22 mouse cellular contexts compared by ENCODE assay signal in genomic region chr9:119165548-119165947, GRCm38 (mm10). TPM values are rescaled to one million over a fixed set of nuclear protein-coding genes. Genes with fewer than 3 reads are reported as not detected.
DNase-seq lines count a peak whose midpoint lies in the region; ATAC-seq and TF ChIP-seq lines count a peak whose summit lies in the region.
"Had no signal": no experiment of that assay in that cellular context is flagged by ENCODE, and none has a peak within 500 bp of the region (broad histone marks: within the 10 kb centered on the region; RNA-seq: fewer than 3 reads in every experiment).

No protein-coding gene starts in this region.

- ATAC-seq in liver, embryonic 11.5 days (replicated peaks; ENCODE audit: low FRiP score) = no peak
- peak; percentile 79 for ATAC-seq in intestine, embryonic 16.5 days
- no peak for ATAC-seq in erythroid progenitor cell, adult 5-6 weeks (replicated peaks; ENCODE audit: low FRiP score, poor library complexity, severe bottlenecking)
- ATAC-seq: CD4-positive, CD25-positive, alpha-beta regulatory T cell, adult 4 months had no signal

- H3K79me2 ChIP-seq in liver, adult 2 months (ENCODE audit: control insufficient read depth, insufficient read depth, low read length) = no peaks in the 10 kb centered on the region

- peak overlapping the region; percentile 51 for H3K9ac ChIP-seq in liver, adult 2 months (ENCODE audit: low read depth, low read length)
- no peak overlapping the region for H3K9ac ChIP-seq in liver, embryonic 11.5 days (ENCODE audit: low read depth, low read length)
- no peak overlapping the region for H3K9ac ChIP-seq in intestine, embryonic 16.5 days (ENCODE audit: low read depth, low read length)
- H3K9ac ChIP-seq: heart, embryonic 13.5 days; liver, embryonic 14.5 days; neural tube, embryonic 12.5 days had no signal

- no peak for TF ChIP-seq POLR2A in liver, adult 2 months (IDR thresholded peaks at IDR 0.05; ENCODE audit: extremely low read depth, insufficient read depth, low read length)

- H3K27ac ChIP-seq in liver, adult 2 months (replicated peaks; ENCODE audit: insufficient read depth, low read depth, low read length) = peak overlapping the region; percentile 95
- H3K27ac ChIP-seq in liver, embryonic 11.5 days (ENCODE audit: low read depth, low read length) = no peak overlapping the region
- peak overlapping the region; percentile 85 for H3K27ac ChIP-seq in brown adipose tissue, adult 24 weeks (replicated peaks; ENCODE audit: low read depth, low read length)
- no peak overlapping the region for H3K27ac ChIP-seq in intestine, embryonic 16.5 days (ENCODE audit: low read length)
- H3K27ac ChIP-seq: heart, embryonic 13.5 days; liver, embryonic 14.5 days; neural tube, embryonic 12.5 days had no signal

- 18% methylated on average over 6 of the region's 6 CpGs for WGBS in liver, adult 2 months
- 85% methylated on average over 6 of the region's 6 CpGs for WGBS in liver, embryonic 11.5 days
- WGBS in intestine, embryonic 16.5 days = 85% methylated on average over 6 of the region's 6 CpGs

- peak; percentile 97 for DNase-seq in liver, adult 2 months (ENCODE audit: extremely low read depth, low read depth, low spot score)
- no peak for DNase-seq in liver, embryonic 11.5 days (ENCODE audit: low spot score)
- DNase-seq in kidney, postnatal 4 days = peak; percentile 25 to 54
- DNase-seq in layer of hippocampus, postnatal 36 days = no peak
- DNase-seq: cerebellum, adult 11-12 months; cerebellum, postnatal 36 days; heart, postnatal 4 days; right cerebral cortex, postnatal 14 days had no signal

- H3K4me1 ChIP-seq in liver, adult 2 months (ENCODE audit: control insufficient read depth, insufficient read depth, low read length) = peaks cover 14% of the 10 kb centered on the region
- H3K4me1 ChIP-seq in liver, embryonic 11.5 days (replicated peaks; ENCODE audit: control insufficient read depth, insufficient read depth, low read length) = no peaks in the 10 kb centered on the region
- H3K4me1 ChIP-seq in brown adipose tissue, adult 24 weeks (ENCODE audit: control insufficient read depth, insufficient read depth, insufficient read length, low read length) = peaks cover 15% of the 10 kb centered on the region
- H3K4me1 ChIP-seq in intestine, embryonic 16.5 days (ENCODE audit: control insufficient read depth, insufficient read depth, low read length) = no peaks in the 10 kb centered on the region
- H3K4me1 ChIP-seq: heart, embryonic 13.5 days; megakaryocyte, embryonic 14.5 days; neural tube, embryonic 12.5 days had no signal

- peak overlapping the region; percentile 8; the same call in 1 of the 2 replicates for H3K4me3 ChIP-seq in liver, adult 2 months (ENCODE audit: insufficient read depth, low read depth, low read length)
- no peak overlapping the region for H3K4me3 ChIP-seq in liver, embryonic 11.5 days (ENCODE audit: low read depth, low read length)
- no peak overlapping the region for H3K4me3 ChIP-seq in brown adipose tissue, adult 24 weeks (ENCODE audit: insufficient read depth, low read depth, low read length)
- H3K4me3 ChIP-seq in intestine, embryonic 16.5 days (ENCODE audit: low read length) = no peak overlapping the region
- H3K4me3 ChIP-seq: heart, embryonic 13.5 days; megakaryocyte, embryonic 14.5 days; neural tube, embryonic 12.5 days had no signal

- peak; percentile 21; the same call in 1 of the 2 replicates for TF ChIP-seq CTCF in liver, adult 2 months (IDR thresholded peaks at IDR 0.05; ENCODE audit: low read depth, low read length)

- H3K27me3 ChIP-seq in liver, adult 2 months (ENCODE audit: control insufficient read depth, insufficient read depth, low read length) = no peaks in the 10 kb centered on the region
- H3K27me3 ChIP-seq in liver, embryonic 11.5 days (replicated peaks; ENCODE audit: control insufficient read depth, insufficient read depth, low read length) = no peaks in the 10 kb centered on the region
- H3K27me3 ChIP-seq in intestine, embryonic 16.5 days (replicated peaks; ENCODE audit: control insufficient read depth, insufficient read depth, low read length) = no peaks in the 10 kb centered on the region
- H3K27me3 ChIP-seq: heart, embryonic 13.5 days; neural tube, embryonic 12.5 days had no signal

- H3K36me3 ChIP-seq in liver, adult 2 months (ENCODE audit: control insufficient read depth, insufficient read depth, low read length) = no peaks in the 10 kb centered on the region
- H3K36me3 ChIP-seq in liver, embryonic 11.5 days (ENCODE audit: control insufficient read depth, insufficient read depth, low read length) = no peaks in the 10 kb centered on the region
- no peaks in the 10 kb centered on the region for H3K36me3 ChIP-seq in intestine, embryonic 16.5 days (ENCODE audit: control insufficient read depth, insufficient read depth, low read length)
- H3K36me3 ChIP-seq: heart, embryonic 13.5 days; neural tube, embryonic 12.5 days had no signal

- no peaks in the 10 kb centered on the region for H3K9me3 ChIP-seq in liver, embryonic 11.5 days (ENCODE audit: control insufficient read depth, low read length)
- no peaks in the 10 kb centered on the region for H3K9me3 ChIP-seq in intestine, embryonic 16.5 days (ENCODE audit: control insufficient read depth, low read length)
- H3K9me3 ChIP-seq: heart, embryonic 13.5 days; neural tube, embryonic 12.5 days had no signal

- H3K4me2 ChIP-seq in liver, embryonic 11.5 days = no peak overlapping the region
- H3K4me2 ChIP-seq in intestine, embryonic 16.5 days (ENCODE audit: low read depth, low read length) = no peak overlapping the region
- H3K4me2 ChIP-seq: heart, embryonic 13.5 days; neural tube, embryonic 12.5 days had no signal

RNA-seq across cellular contexts. Expression of gene Gm47289, which starts 6.6 kb away (rescaled TPM):
- 0.07 TPM in 1 of 2 replicates, not detected in the other for total RNA-seq in liver, adult 2 months (2014; rRNA removed)
- not detected in 2 replicates for polyA plus RNA-seq in liver, adult 2 months (2012; rRNA removed)
- polyA plus RNA-seq in liver, embryonic 11.5 days (2014; fragmentation: Nextera tagmentation; extraction: Ambion mirVana) = not detected in 2 replicates
- not detected in 2 replicates for polyA plus RNA-seq in brown adipose tissue, adult 24 weeks (2012; ENCODE audit: insufficient read depth, insufficient read length, missing spikeins)
- polyA plus RNA-seq in intestine, embryonic 16.5 days (2015; fragmentation: Nextera tagmentation; extraction: Ambion mirVana) = not detected in 2 replicates
- total RNA-seq in erythroid progenitor cell, adult 5-6 weeks (2015; ENCODE audit: low replicate concordance) = not detected in 2 replicates
- not detected in 2 replicates for total RNA-seq in erythroid progenitor cell, adult 5-6 weeks (2017; ENCODE audit: low replicate concordance)
- total RNA-seq in layer of hippocampus, postnatal 36 days (2021) = not detected
- total RNA-seq: gastrocnemius, postnatal 4 days; heart, postnatal 4 days; layer of hippocampus, postnatal 10 days; left cerebral cortex, postnatal 25 days; MEL; midbrain, postnatal 0 days had no signal
- polyA plus RNA-seq: CD4-positive, CD25-positive, alpha-beta regulatory T cell, adult 4 months; embryonic facial prominence, embryonic 11.5 days; liver, embryonic 14.5 days; midbrain, postnatal 0 days; neural tube, embryonic 12.5 days had no signal

RNA-seq across cellular contexts. Expression of gene Acaa1b, which starts 8.7 kb away (rescaled TPM):
- 755 and 780 TPM in 2 replicates for total RNA-seq in liver, adult 2 months (2014; rRNA removed)
- 1,396 and 1,582 TPM in 2 replicates for polyA plus RNA-seq in liver, adult 2 months (2012; rRNA removed)
- 0.34 and 0.63 TPM in 2 replicates for polyA plus RNA-seq in liver, embryonic 11.5 days (2014; fragmentation: Nextera tagmentation; extraction: Ambion mirVana)
- polyA plus RNA-seq in brown adipose tissue, adult 24 weeks (2012; ENCODE audit: insufficient read depth, insufficient read length, missing spikeins) = 25.2 and 31.9 TPM in 2 replicates
- polyA plus RNA-seq in intestine, embryonic 16.5 days (2015; fragmentation: Nextera tagmentation; extraction: Ambion mirVana) = 3.1 and 3.7 TPM in 2 replicates
- total RNA-seq in erythroid progenitor cell, adult 5-6 weeks (2015; ENCODE audit: low replicate concordance) = not detected in 2 replicates
- not detected in 2 replicates for total RNA-seq in erythroid progenitor cell, adult 5-6 weeks (2017; ENCODE audit: low replicate concordance)
- 1 to 10 TPM; 1.2 to 1.7 TPM for total RNA-seq in layer of hippocampus, postnatal 36 days (2021)
- polyA plus RNA-seq: CD4-positive, CD25-positive, alpha-beta regulatory T cell, adult 4 months had no signal

RNA-seq across cellular contexts. Expression of gene Slc22a13, which starts 43.4 kb away (rescaled TPM):
- 0.07 TPM in 1 of 2 replicates, not detected in the other for total RNA-seq in liver, adult 2 months (2014; rRNA removed)
- polyA plus RNA-seq in liver, adult 2 months (2012; rRNA removed) = 0.06 TPM in 1 of 2 replicates, not detected in the other
- not detected in 2 replicates for polyA plus RNA-seq in liver, embryonic 11.5 days (2014; fragmentation: Nextera tagmentation; extraction: Ambion mirVana)
- polyA plus RNA-seq in brown adipose tissue, adult 24 weeks (2012; ENCODE audit: insufficient read depth, insufficient read length, missing spikeins) = not detected in 2 replicates
- not detected in 2 replicates for polyA plus RNA-seq in intestine, embryonic 16.5 days (2015; fragmentation: Nextera tagmentation; extraction: Ambion mirVana)
- not detected in 2 replicates for total RNA-seq in erythroid progenitor cell, adult 5-6 weeks (2015; ENCODE audit: low replicate concordance)
- not detected in 2 replicates for total RNA-seq in erythroid progenitor cell, adult 5-6 weeks (2017; ENCODE audit: low replicate concordance)
- total RNA-seq in layer of hippocampus, postnatal 36 days (2021) = under 1 TPM; 0.20 to 0.23 TPM
- total RNA-seq: gastrocnemius, postnatal 4 days; heart, postnatal 4 days; layer of hippocampus, postnatal 10 days; left cerebral cortex, postnatal 25 days; MEL; midbrain, postnatal 0 days had no signal
- polyA plus RNA-seq: CD4-positive, CD25-positive, alpha-beta regulatory T cell, adult 4 months; embryonic facial prominence, embryonic 11.5 days; heart, embryonic 13.5 days; neural tube, embryonic 12.5 days had no signal

Comparison
In these comparisons a context has a peak if more than half of its experiments do, and no peak if none do; other contexts are left out.
1. DNase-seq: peak in liver, adult 2 months (single experiment) and kidney, postnatal 4 days (2 of 2); none in liver, embryonic 11.5 days (single experiment) and layer of hippocampus, postnatal 36 days (0 of 2).
2. H3K27ac ChIP-seq: peak in liver, adult 2 months (single experiment) and brown adipose tissue, adult 24 weeks (single experiment); none in liver, embryonic 11.5 days (single experiment) and intestine, embryonic 16.5 days (single experiment).
3. RNA of gene Acaa1b, which starts 8.7 kb away (polyA plus RNA-seq): 1,396 to 1,582 TPM in liver, adult 2 months; 25.2 to 31.9 TPM in brown adipose tissue, adult 24 weeks, 3.1 to 3.7 TPM in intestine, embryonic 16.5 days and 0.34 to 0.63 TPM in liver, embryonic 11.5 days; every median in the first group is over 10 times any median in the second.